Mouse (Mus musculus): ENCODE results near the gene Kank4.
"Not testable (repeated sequence)": the region's sequence is repeated elsewhere in the genome, so short reads cannot be mapped to it uniquely, and the experiment has no call there.

Gene Kank4

DNA sequence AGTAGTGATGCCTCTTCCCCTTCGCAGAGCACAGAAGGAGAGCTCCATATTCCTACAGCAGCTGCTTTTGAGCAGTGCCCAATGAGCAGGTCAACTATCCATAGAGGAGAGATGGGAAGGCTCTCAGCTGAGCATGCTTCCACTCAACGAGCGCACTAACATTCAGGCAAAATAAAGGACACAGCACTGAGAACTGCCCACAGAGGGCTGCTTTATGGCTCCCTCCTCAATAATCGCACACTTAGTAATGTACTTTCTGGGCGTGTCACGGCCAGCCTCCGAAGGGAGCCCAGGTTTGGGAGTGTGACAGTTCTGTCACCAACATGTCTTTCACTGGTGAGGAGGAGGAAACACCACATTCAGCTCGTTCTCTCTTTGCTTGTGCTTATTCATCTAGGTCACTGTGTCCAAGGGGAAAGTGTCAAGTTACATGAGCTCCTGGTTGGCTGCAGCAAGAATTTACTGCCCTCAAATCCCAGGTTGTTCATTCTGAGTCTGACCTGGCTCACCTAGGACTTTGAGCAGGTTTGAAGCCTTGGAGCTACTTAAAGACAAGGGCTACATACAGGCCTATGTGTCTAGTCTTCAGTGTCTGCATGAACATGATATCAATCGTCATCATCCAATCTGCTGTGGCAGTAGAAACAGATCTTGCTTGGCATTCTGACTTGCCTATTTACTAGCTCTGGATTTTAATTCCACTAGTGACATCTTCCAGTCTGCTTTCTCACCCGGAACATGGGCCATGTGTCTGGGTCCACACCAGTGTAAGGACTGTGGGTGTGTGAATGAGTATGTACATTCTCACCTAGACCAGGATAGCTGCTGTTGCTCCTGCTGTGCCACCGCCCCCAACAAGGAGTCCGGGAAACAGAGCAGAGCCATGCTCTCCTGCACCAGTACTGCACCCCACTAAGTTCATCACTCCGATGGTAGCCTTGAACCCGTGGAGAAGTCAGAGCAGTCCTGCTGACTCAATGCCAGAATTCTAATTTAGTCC is 49.9 kb downstream of the Kank4 start:
- no peak for DNase-seq

- DNase-seq: no peak
Observed at GRCm38 (mm10) chr4:98758872-98759518, 58.3 kb downstream of the Kank4 start.

- peak; percentile 43 for DNase-seq
Observed at GRCm38 (mm10) chr4:98758012-98758821, 59.1 kb downstream of the Kank4 start.

DNA sequence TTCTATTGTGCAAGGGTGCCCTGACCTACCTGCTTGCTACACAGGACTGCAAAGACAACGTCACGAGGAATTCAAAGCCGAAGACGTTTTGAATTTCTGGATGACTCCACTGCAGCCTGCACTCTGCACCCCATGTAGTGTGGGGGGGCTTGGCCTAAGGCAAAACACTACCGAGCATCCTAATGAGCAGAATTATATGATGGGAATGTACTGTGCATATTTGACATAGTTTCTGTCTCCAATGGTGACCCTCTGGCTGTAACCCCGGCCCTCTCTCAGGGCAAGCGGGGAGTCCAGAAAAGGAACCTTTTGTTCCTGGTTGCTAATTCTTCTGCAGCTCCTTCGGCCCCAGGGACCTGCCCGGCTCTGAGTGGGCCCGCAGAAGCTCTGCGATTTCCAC is 61.2 kb downstream of the Kank4 start:
- DNase-seq: no peak

- peak; percentile 54 for DNase-seq
Observed at GRCm38 (mm10) chr4:98754456-98754855, 62.9 kb downstream of the Kank4 start.

DNA sequence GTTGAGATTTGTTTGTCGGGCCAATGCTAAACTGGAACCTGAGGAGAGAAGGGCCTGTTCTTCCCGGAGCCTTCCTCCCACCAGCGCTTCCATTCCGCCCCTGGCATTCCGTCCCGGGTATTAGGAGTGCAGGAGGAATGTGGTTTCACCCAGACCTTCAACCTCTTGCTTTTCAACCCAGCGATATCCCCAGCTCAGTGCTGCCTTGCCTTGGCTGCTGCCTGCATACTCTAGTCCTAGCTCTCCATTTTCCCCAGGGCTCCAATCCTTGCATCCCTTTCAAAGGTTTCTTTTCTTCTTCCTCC is 73.5 kb downstream of the Kank4 start:
- no peak for DNase-seq

DNA sequence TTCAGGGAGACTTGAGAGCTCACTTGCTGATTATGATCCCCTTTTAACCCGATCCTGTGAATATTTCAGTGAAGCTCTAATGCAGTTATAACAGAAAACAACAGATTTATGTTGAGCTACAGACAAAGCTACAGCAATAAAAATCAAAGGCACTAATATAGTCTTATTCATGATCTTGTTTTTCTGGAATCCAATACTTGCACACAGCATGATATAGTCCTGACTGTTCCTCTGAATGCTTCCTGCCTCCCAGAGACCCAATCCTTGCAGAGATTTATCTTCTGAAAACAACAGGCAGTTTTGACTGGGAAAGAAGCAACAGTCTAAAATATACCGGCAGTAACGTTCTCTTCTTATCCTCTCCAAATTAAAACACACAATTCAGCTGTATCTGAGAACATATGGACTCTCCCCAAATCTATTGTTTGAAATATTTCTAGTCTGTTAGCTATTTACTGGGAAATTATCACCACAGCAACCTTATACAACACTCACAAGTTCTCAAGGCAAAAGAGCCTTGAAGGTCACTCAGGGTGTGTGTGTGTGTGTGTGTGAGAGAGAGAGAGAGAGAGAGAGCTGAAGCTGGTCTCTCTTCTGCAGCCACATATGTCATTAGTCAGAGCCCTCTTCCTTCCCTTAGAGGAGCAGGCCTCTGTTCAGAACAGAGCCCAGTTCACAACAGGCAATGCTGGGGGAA is 74.0 kb downstream of the Kank4 start:
- DNase-seq: no peak

DNA sequence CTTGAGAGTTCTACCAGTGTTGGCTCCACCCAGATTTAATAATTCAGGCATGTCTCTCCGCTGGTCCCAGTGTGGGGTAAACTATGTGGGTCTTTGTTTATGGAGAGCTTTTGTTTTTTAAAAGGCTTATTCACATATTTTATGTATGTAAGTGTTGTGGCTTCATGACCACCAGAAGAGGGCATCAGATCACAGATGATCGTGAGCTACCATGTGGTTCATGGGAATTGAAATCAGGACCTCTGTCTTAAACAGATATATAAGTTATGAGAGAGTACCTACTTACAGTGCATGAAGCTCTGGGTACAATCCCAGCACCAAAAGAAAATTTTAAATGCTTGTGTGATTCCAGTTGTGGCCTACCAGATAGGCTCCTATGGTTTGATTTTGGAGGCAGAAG is 77.6 kb downstream of the Kank4 start:
- no peak for DNase-seq

GRCm38 (mm10) chr4:98733660-98734059 is 83.7 kb downstream of the Kank4 start:
- DNase-seq: no peak

GRCm38 (mm10) chr4:98728716-98729115 is 88.6 kb downstream of the Kank4 start:
- DNase-seq: no peak

GRCm38 (mm10) chr4:98727959-98728347 is 89.4 kb downstream of the Kank4 start:
- no peak for DNase-seq

DNA sequence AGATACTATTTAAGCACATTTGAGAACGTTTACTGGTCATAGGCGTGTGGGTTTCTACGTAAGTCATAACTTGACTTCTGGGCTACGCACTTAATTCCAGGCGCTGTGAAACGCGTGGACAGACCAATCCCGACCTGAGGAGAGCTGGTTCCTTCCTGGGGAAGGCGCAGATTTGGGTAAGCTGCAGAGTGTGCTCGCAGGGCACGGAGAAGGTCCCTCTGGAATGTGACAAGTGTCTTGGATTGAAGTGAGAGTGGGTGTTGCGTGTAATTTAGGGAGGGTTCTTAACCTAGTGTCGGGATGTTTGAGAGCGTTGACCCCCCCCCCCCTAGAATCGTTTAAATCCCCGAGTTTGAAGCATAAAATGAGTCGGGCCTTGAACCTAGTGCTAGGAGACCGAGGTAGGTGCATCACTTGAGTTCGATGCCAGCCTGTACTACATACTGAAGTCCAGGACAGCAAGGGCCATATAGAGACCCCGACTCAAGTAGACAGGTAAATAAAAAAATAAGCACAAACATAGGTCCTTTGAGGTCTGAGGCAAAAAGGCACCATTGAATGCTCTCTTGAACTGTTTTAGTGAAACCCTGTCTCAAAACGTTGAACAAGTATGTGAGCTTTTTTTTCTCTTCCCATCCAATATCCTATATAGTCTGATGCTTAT is 89.9 kb downstream of the Kank4 start:
- DNase-seq: no peak

DNA sequence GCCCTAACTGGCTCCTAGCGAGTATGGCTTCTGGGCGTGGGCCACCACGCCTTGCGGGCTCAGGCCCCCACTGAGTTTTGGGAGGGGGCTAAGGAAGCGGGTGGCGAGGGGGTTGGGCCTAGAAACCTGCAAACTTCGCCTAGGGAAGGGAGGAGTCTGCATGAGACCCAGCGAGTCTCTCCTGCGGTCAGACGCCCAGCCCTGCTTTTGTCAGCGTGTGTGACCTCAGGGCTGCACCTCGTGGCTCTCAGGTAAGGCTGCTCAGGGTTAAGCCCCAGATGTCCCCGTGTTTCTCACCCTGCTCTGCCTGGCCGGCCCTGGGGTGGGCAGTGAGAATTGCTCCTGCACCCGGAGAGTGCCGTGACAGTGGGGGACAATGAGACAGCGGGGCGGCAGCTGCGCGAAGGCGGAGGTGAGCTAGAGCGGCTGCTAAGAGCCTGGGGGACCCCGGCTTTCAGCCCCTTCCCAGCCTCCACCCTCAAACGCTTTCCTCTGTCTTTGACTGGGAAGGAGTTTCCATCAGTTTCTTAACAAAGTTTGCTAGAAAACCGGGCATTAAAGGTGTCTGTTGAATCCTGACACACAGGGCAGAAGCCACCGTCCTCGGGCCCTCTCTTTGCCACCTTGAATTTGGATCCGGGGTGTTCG is 90.6 kb downstream of the Kank4 start, which contains the start of gene L1td1:
TSS of gene L1td1 (plus strand) at position 145 of the 648 bp plus-strand sequence.
- no peak for DNase-seq

- no peak for DNase-seq
Observed at GRCm38 (mm10) chr4:98725439-98725838, 91.9 kb downstream of the Kank4 start.

GRCm38 (mm10) chr4:98724682-98725081 is 92.7 kb downstream of the Kank4 start:
- not testable (repeated sequence) for DNase-seq

GRCm38 (mm10) chr4:98722454-98722853 is 94.9 kb downstream of the Kank4 start:
- peak; percentile 67 for DNase-seq

- DNase-seq: no peak
Observed at GRCm38 (mm10) chr4:98718547-98718917, 98.8 kb downstream of the Kank4 start.

DNA sequence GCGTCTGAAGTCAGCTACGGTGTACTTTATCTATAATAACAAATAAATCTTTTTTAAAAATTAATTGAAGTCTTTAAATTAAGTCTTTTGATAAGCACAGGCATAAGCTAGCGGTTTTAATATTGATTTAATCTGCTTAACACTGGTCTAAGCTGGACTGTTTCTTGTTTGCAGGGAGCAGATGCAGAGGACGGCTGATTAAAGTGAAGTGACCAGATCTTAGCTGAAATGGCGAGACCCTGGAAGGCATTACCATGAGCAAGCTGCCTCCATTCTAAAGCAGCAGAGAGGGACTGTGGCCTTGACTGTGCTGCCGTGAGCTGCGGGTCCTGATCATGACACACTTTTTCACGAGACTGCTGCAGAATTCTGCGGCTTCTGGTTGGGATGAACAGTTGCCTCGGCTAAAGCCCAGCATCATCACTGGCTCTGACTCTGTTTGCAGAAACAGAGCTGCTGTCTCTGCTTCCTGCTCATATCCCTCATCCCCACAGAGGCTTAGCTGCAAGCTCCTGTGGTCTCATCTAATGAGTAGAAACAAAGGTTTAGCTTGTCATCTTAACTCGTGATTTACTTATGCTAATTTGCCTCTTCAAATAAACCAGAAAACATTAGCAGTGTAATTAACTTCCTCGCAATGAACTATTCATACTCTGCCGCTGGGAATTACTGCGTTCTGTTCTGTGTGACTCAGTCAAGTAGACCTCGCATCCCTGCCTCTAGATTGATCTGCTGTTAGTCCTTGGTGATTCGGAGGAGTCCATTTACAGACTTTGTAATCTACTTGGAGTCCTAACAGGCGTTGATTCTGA is 99.4 kb downstream of the Kank4 start:
- DNase-seq: no peak

DNA sequence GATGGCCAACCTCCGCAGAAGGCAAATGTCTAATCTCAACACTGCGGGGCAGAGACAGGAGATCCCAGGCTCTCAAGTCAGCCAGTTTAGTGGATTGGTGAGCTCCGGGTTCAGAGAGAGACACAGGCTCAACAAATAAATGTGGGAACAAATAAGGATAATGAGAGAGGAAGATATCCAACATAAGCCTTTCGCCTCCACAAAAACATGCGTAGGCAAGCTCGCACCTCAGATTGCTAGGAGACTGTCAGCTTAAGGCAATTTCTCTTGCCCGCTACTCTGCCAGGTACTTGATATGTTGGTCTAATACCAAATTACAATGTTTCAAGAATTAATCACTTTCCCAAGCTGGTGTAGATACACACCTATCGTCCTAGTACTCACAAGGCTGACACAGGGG is 106.4 kb downstream of the Kank4 start:
- no peak for DNase-seq

All from cerebellum, adult 9-11 months (tissue).